Mouse (Mus musculus) cerebellum, postnatal 36 days (tissue): Measurements from ENCODE around the gene Prkacb.
A peak's percentile ranks its signal among the peaks of the same experiment; 100 is the strongest.
"Not testable (repeated sequence)": the region's sequence is repeated elsewhere in the genome, so short reads cannot be mapped to it uniquely, and the experiment has no call there.

Experiments
- DNase-seq, 2 experiments: peaks; one replicate each; pipeline ENCODE4 v3.0.0; 2021 to 2022; ENCODE audit warnings: mixed read lengths in 2 of 2

Gene Prkacb

DNA sequence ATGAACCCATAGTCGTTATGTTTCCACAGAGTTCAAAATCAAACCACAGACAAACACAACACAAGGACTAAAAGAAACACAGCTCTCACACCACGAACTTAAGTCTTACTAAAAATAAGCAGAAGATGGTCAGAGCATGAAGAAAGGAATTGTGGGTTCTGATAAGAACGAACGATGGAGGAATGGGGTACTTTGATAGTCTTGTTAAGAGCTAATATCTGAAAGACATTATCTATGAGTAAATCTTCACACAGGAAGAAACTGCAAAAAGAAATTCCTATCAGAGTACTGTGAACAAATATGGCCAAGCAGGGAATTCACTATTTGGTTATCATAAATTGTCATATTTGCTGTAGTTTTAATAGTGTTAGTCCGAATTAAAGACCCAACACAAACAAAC lies 36.1 kb downstream of the Prkacb start:
- DNase-seq = no peak

DNA sequence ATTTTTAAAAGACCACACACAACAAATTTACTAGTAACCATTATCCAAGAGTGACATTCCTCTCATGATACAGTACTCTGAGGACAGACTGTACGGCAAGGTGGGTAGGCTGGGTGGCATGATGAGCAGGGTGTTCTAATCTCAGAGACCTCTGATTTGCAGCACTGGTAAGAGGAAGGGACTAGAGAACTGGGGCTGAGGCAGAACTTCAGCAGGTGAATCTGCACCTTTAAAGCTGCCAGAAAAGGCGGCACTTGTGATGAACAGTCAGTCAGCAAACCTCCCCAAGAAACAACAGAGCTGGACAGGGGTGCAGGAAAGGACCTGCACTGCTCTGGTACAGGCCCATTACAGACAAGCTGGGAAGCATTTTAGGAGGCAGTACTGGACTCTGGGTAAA lies 41.9 kb downstream of the Prkacb start:
- DNase-seq = peak; percentile 23 to 42

DNA sequence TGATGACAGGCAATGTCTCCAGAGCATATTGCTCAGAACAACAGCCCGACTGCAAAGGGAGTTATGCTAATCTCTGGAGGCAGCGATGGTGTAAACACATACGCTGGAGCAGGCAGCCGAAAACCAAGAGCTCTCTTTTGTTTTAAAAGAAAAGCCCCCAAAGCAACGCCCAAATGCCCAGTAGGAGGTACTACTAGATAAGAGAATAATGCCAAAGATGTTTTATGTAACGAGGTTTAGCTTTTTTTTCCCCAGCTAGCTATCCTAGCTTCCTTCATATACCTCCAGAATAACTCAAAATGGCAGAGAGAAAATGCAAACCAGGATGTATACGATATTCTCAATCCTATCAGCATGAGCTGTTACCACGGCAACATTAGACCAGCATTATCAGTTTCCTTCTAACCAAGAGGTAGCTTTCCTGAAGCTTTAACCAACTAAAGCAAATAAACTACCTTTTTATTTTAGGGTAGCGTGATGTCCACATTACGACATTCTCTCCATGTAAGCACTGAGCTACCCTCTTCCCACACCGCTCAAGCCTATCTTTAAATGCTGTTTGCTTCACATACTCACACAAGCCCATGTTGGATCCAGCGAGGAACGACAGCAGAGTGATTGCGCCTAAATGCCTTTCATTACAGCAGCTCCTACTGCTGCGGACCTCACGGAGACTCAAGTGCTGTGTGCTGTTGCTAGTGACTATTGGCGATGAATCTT lies 42.7 kb downstream of the Prkacb start:
- peak; percentile 46 to 70 for DNase-seq

DNA sequence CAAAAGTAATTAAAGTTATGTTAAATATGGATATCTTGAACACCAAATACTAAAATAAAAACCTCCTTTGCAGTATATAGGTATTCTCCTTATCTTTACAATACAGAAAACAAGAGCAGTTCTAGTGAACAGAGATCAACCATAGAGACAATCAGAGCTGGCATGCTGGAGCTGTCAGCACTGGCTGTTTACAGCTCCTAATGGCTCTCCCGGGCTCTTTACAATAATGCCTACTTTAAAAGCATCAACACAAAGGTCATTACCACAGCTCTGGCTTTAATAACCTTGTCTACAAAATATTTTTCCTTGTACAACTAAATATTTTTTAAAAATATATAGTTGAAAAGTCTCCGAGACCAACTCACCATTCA lies 43.2 kb downstream of the Prkacb start:
- DNase-seq = peak in 1 of 2 experiments; percentile 32

- peak; percentile 52 to 63 for DNase-seq
Observed at GRCm38 (mm10) chr3:146768921-146769320, 43.9 kb downstream of the Prkacb start.

GRCm38 (mm10) chr3:146768360-146768759 lies 44.4 kb downstream of the Prkacb start:
- DNase-seq = no peak

DNA sequence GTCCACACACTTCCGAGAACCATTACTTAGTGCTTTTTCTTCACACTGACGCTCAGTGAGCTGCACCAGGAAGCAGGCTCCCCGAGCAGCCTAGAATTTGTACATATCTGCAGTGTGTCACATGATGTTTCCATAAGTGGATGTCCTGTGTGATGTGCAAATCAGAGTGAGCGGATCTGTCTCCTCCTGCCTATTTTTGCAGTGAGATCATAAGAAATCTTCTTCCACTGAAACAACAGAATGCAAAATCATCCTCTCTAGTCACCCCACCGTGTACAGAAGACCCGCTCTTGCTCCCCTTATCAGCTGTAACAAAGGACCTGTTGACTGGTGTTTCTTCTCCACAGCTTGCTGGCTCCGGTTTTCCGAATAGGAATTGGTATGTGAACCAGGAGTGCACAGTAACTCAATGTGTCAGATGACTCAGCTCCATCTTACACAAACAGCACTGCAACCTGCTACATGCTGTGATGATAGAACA lies 46.0 kb downstream of the Prkacb start:
- no peak for DNase-seq

GRCm38 (mm10) chr3:146766071-146766605 lies 46.7 kb downstream of the Prkacb start:
- DNase-seq = no peak

GRCm38 (mm10) chr3:146764871-146765529 lies 47.8 kb downstream of the Prkacb start:
- DNase-seq = no peak

DNA sequence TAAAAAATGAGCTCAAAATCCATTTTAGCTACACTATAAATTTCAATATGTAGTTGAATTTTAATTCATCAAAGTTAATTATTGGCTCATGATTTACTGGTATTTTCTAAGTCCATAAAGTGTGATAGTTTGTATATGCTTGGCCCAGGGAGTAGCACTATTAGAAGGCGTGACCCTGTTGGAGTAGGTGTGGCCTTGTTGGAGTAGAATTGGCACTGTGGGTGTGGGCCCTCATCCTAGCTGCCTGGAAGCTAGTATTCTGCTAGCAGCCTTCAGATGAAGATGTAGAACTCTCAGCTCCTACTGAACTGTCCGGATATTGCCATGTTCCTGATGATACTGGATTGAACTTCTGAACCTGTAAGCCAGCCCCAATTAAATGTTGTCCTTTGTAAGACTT lies 49.7 kb downstream of the Prkacb start:
- not testable (repeated sequence) for DNase-seq

GRCm38 (mm10) chr3:146761276-146761675 lies 51.5 kb downstream of the Prkacb start:
- no peak for DNase-seq

DNA sequence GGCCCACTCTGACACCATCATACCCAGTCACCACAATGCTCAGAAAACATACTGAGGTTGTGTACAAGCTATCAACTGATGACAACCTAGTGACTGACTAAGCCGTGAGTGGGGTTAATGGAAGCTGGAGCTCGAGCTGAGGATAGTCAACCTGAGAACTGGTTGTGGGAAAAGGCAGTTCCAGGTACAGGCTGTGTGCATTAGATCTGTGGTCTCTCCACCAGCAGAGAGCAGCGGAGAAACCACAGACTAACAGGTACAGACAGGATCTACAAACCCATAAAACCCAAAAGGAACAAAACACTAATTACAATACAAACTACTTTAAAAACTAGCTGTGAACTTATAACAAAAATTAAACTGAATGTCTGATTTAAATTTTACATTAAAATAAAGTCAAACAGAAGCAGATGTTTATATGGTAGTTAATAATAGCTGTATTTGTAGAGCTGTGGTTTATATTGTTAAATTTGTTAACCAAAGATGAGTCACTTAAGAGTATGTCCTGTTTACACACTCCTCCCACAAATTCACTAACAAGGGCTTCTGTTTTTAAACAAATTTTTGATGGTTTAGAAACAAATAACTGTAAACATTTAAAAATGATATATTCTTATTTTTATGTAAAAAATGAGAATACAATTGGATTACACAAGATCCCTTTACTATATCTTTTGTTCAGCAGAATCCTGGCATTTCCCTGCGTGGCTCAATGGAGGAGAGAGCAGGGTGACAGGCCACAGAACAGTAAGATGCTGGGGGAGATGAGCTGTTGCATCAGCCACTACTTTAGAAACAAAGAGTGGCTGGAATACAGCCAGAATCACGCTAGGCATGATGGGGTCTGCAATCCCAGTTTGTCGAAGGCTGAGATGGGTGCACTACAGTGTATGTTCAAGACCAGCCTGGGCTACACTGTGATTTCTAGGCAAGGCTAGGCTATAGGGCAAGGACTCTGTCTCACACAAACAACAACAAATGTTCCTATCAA lies 54.5 kb downstream of the Prkacb start:
- DNase-seq = no peak

GRCm38 (mm10) chr3:146754270-146754669 lies 58.5 kb downstream of the Prkacb start:
- DNase-seq = no peak

GRCm38 (mm10) chr3:146741564-146742202 lies 71.1 kb downstream of the Prkacb start:
- DNase-seq = no peak

DNA sequence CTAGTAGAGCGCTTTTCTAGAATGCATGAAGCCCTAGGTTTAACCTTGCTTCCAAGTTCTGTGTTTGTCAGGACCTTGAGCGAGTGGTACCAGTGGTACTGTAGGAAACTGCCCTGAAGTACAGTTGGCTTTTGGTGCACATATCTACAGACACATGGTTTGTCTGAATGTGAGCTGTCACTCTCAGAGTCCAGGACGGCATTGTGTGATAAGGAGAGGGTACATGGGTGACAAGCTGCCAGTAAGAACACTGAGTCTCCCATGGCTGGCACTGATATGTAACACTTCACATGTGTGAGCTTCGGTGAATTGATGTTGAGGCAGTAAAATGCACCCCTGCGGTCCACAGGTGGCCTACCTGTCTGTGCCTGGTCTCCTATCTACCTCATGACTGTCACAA lies 71.6 kb downstream of the Prkacb start:
- no peak for DNase-seq

GRCm38 (mm10) chr3:146736186-146736585 lies 76.6 kb downstream of the Prkacb start:
- not testable (repeated sequence) for DNase-seq

DNA sequence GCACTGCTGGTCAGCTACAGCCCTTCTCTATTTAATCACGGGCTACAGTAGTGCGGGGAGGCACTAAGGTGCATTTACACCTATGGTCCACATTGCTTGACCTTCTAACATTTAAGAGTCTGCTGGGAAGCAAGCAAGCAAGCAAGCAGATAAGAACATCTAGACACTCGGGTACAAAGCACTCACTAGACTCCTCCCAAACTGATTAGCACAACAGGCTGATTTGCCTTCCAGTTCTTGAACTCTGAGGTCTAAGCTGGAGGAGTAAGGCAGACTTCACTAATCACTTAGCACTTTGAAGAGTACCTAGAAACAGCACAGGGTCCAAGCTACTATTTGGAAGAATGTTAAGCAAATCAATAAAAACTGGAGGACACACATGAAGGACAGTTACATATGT lies 77.1 kb downstream of the Prkacb start:
- no peak for DNase-seq

DNA sequence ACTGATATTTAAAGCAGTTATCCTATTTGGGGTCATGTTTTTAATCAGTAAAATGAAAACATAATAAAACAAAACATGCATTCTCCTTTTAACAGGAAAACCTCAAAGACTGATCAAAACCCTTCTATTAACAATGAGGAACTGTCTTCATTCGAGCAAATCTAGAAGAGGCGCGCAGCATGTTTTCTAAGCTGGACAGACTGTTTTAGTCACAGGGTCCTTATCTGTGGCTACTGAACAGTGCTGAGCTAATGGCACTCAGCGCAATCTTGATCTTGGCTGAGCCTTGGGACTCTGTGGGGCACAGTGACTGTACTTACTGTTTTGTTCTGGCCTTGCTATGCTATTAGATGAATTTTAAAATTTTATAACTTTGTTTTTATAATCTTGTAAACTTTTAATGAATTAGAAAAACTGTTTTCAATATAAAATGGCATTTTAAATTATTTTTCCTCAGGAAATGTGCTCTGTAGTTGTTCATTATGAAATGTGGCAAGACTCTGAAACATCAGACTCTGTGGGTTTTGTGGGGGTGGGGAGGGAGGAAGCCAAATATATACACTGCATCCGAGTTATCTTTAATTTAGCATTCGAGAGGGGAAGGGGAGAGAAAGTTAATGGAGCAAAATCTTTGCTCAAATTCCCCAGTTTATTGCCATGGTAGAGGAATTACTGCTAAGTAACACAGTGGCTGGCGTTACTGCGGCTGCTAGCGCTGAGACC lies 77.7 kb downstream of the Prkacb start:
- DNase-seq = no peak

DNA sequence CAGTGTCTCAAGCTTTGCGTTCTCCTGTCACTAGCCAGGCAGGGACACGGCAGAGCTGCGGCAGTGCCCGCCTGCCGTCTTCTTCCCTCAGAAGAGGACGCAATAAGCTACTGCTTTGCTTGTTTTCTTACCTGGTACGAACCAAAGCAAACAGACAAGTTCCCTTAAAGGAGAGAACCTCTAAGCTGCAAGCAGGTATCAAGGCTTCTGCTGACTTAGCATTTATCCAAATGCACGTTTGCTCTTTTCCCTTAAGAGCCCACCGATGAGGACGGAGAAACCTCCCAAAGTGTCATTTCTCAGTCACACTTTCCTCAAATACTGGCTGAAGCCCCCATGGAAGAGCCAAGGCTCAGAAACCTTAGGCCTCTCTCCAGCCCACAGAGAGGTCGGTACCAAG lies 81.3 kb downstream of the Prkacb start:
- DNase-seq = no peak

DNA sequence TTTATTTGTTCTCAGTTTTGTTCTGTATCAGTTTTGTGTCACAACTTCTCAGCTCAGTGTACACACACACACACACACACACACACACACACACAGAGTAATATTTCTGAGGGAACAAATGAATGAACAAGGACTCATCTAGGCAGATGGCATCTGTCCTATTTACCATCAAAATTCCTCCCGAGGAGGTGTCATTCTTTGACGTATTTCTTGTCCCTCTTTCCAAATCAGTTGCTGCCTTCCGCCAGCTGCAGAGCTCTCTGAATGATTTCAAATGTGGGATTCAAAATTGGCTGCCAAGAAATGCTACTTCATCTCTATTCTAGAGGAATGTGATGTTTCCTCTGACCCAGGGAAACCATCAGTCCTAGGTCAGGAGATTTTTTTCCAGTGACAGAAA lies 89.8 kb downstream of the Prkacb start:
- DNase-seq = no peak

DNA sequence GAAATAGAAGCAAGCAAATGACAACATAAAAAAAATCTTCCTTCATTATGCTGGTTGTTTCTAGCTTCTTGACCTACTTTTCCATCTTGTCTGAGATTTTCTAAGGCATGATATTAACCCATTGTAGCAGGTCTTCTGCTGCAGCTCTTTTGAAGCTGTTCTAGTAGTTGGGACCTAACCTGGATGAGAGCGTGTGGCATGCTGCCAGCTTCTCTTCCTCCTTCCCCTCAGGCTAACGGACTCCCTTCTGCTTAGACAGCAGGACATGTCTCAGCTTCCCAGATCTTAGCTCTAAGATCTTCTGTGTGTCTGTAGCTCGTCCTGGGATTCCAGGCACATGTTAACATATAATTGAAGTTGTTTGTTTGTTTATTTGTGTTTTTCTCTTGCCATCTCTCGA lies 93.1 kb downstream of the Prkacb start:
- no peak for DNase-seq

GRCm38 (mm10) chr3:146718251-146718650 lies 94.5 kb downstream of the Prkacb start:
- no peak for DNase-seq
